Mouse (Mus musculus) C2C12 (cell line): ENCODE measurements around the gene Klk12.

Experiments used
- CTCF ChIP-seq: IDR thresholded peaks from one replicate; pipeline ENCODE4 v1.5.1; 2011; ENCODE audit not compliant: control insufficient read depth, insufficient read depth, insufficient read length
- FOSL1 ChIP-seq: IDR thresholded peaks from one replicate; pipeline ENCODE4 v1.8.0; 2011; ENCODE audit warnings: mild to moderate bottlenecking, low read length; ENCODE audit not compliant: poor library complexity, insufficient read depth, severe bottlenecking
- MAX ChIP-seq: IDR thresholded peaks from one replicate; pipeline ENCODE4 v1.6.1; 2011; ENCODE audit warnings: mild to moderate bottlenecking, control low read depth

DNA sequence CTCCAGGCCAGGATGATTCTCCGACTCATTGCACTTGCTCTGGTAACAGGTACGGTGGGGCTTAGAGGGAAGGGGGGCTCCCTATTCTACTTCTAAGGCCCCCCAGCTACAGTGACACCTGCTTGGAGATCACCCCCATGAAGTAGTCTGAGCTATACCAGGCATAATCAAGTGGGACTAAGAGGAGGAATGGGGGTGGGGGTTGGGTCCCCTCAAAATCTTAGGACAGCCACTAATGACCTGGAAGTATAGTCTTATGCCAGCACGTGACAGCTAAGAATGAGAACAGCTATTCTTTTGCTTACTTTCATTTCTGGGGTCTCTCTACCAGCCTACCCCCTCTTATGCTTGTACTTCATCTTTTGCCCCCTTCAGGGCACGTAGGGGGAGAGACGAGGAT, 7.8 kb downstream of the Klk12 start:
- TF ChIP-seq CTCF (no peak), MAX (no peak), FOSL1 (no peak)
